Mouse (Mus musculus) lung, postnatal 0 days (tissue): ENCODE data around the gene Slf2. TPM values are rescaled to one million over a fixed set of nuclear protein-coding genes. Genes with fewer than 3 reads are reported as not detected.
A peak's percentile ranks its signal among the peaks of the same experiment; 100 is the strongest.

Experiments
- ATAC-seq: fragments of 200-750 bp; cut with Nextera tagmentation; 2 replicates; pipeline ENCODE4 v1.8.0; 2017; ENCODE audit warnings: moderate library complexity
- DNase-seq: peaks from one replicate; pipeline ENCODE4 v3.0.0-alpha.2; 2016; ENCODE audit warnings: low spot score
- H3K27ac ChIP-seq: fragments of 300-500 bp; sonication (generic); 2 replicates; pipeline ENCODE4 v1.5.1; 2014; ENCODE audit warnings: antibody characterized with exemption, mild to moderate bottlenecking, low read length, mixed read lengths
- H3K27me3 ChIP-seq: fragments of 300-500 bp; sonication (generic); replicated peaks from 2 replicates; pipeline ENCODE4 v1.6.1; 2014; ENCODE audit warnings: low read length, mixed read lengths; ENCODE audit not compliant: insufficient read depth
- H3K36me3 ChIP-seq: fragments of 300-500 bp; sonication (generic); 2 replicates; pipeline ENCODE4 v1.6.1; 2014; ENCODE audit warnings: low read length, mixed read lengths; ENCODE audit not compliant: insufficient read depth
- H3K4me1 ChIP-seq: fragments of 300-500 bp; sonication (generic); 2 replicates; pipeline ENCODE4 v1.6.1; 2014; ENCODE audit warnings: antibody characterized with exemption, low read depth, low read length, mixed read lengths; ENCODE audit not compliant: insufficient read depth
- H3K4me2 ChIP-seq: fragments of 300-500 bp; sonication (generic); replicated peaks from 2 replicates; pipeline ENCODE4 v1.6.1; 2014; ENCODE audit warnings: low read depth, mild to moderate bottlenecking, low read length, moderate library complexity, mixed read lengths
- H3K4me3 ChIP-seq: fragments of 300-500 bp; sonication (generic); 2 replicates; pipeline ENCODE4 v1.5.1; 2014; ENCODE audit warnings: low read depth, low read length
- H3K9ac ChIP-seq: fragments of 300-500 bp; sonication (generic); replicated peaks from 2 replicates; pipeline ENCODE4 v1.6.1; 2014; ENCODE audit warnings: low read depth, mild to moderate bottlenecking
- H3K9me3 ChIP-seq: fragments of 300-500 bp; sonication (generic); 2 replicates; pipeline ENCODE4 v1.6.1; 2016; ENCODE audit warnings: low read length, mixed read lengths
- CTCF ChIP-seq: IDR thresholded peaks from 2 replicates; pipeline ENCODE4 v1.5.1; 2016; ENCODE audit warnings: antibody characterized with exemption, mild to moderate bottlenecking
- EP300 ChIP-seq: IDR thresholded peaks from 2 replicates; pipeline ENCODE4 v1.6.1; 2016; ENCODE audit warnings: antibody characterized with exemption, mild to moderate bottlenecking, control low read depth
- WGBS: fragments of 180-500 bp; shearing (Covaris S2); extraction: QIAGEN DNeasy Blood & Tissue Kit; methylation state at CpG from one replicate; pipeline ENCODE4 v1.1.7; 2014; 5-methylcytosine and 5-hydroxymethylcytosine counted together
- polyA plus RNA-seq: library from polyadenylated mRNA; unstranded; fragments of >200 nt; fragmentation: Nextera tagmentation; extraction: Ambion mirVana; gene quantifications from 2 replicates; pipeline ENCODE4 v1.2.1, GENCODE M21; 2015

Slf2 gene
- polyA plus RNA-seq, 1 experiment from 2014 or later = 10.6 TPM

DNA sequence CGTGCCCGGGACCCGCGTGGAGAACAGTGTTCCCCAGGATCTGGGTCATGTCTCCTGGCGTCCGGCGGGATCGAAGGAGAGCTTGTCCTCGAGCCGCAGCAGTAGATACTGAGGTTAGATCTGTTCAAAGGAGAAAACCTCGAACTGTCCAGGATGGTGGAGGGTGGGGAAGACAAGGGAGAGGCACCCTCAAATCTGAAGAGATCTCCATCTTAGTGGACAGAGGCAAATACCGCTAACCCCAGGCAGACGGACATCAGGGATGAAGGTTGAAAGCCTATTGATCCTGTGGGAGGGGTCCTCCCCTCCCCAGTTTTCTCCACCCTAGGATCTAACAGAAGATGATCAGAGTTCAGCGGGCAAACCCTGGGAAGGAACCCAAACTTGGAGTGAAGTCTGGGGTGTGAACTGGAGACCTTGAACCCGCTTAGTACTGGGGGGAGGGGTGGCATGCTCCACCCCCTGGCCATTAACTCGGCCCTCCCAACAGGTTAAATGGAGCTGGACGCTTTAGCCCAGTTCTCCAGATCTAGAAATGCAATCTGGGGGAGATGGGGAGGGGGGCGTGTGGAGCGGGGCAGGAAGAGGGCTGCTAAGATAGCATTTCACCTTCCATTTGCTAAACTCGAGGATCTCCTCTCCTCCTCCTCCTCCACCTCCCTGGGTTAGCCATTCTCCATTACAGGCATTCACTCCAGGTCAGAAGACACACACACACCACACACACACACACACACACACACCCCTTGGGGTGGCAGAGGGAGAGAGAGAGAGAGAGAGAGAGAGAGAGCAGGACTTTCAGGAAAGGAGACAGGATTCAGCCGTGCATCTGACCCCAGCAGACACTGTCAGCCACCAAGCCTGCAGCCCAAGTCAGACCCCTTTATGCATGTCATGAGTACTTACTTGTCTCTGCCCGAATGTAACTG is 58.9 kb downstream of the Slf2 start:
- Histone ChIP-seq H3K27me3 (no peaks in the 10 kb centered on the region), H3K4me3 (peak overlapping the region; percentile 55), H3K27ac (no peak overlapping the region), H3K4me2 (peak overlapping the region; percentile 99), H3K4me1 (no peaks in the 10 kb centered on the region), H3K36me3 (no peaks in the 10 kb centered on the region), H3K9me3 (no peaks in the 10 kb centered on the region), H3K9ac (peak overlapping the region; percentile 46)
- TF ChIP-seq CTCF (no peak), EP300 (no peak)
- ATAC-seq = no peak
- WGBS = 7% methylated on average over 22 of the region's 22 CpGs
- DNase-seq = no peak

DNA sequence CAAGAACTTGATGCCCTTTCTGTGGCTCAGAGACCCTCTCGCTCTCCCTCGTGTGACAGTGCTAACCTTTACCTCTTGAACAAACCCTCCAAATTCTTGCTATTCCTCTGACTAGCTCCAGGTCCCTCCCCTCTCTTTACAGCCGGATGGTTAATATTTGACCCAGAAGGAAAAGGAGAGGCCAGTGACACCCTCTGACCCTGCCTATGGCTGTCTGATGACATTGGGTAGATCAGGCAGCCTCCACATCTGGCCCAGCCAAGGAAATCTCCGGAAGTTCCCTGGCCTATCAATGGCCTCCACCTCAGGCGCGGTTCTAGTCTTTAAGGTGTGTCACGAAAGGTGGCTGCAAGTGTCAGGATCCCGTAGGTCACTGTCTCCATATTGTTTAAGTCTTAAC is 60.1 kb downstream of the Slf2 start:
- H3K9ac ChIP-seq = no peak overlapping the region
- 62% methylated on average over 8 of the region's 8 CpGs for WGBS
- H3K4me2 ChIP-seq = no peak overlapping the region
- H3K27me3 ChIP-seq = no peaks in the 10 kb centered on the region
- TF ChIP-seq CTCF (no peak), EP300 (no peak)
- H3K4me1 ChIP-seq = no peaks in the 10 kb centered on the region
- DNase-seq (peak; percentile 15), ATAC-seq (no peak)
- no peaks in the 10 kb centered on the region for H3K36me3 ChIP-seq
- H3K4me3 ChIP-seq = no peak overlapping the region
- H3K9me3 ChIP-seq = no peaks in the 10 kb centered on the region
- no peak overlapping the region for H3K27ac ChIP-seq

DNA sequence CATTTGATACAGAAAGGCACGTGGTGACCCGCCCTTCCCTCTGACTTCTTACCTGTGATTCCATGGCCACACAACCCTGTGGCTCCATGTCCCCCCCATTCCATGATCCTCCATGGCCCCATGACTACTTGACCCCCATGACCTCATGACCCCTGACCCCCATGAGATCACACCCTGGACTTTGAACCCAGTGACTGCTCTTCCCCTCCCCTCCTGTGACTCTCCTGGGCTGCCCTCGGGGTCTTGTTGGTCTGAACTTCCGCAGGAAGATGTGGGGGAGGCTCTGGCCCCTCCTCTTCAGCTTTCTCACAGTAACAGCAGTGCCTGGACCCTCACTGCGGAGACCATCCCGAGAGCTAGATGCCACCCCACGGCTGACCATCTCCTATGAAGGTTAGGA is 61.3 kb downstream of the Slf2 start:
- ATAC-seq (no peak), DNase-seq (no peak)
- Histone ChIP-seq H3K27me3 (no peaks in the 10 kb centered on the region), H3K9ac (no peak overlapping the region), H3K9me3 (no peaks in the 10 kb centered on the region), H3K4me2 (no peak overlapping the region), H3K36me3 (no peaks in the 10 kb centered on the region), H3K4me3 (no peak overlapping the region), H3K27ac (no peak overlapping the region), H3K4me1 (no peaks in the 10 kb centered on the region)
- TF ChIP-seq EP300 = no peak
- no peak for TF ChIP-seq CTCF
- WGBS = 53% methylated on average over 7 of the region's 7 CpGs

DNA sequence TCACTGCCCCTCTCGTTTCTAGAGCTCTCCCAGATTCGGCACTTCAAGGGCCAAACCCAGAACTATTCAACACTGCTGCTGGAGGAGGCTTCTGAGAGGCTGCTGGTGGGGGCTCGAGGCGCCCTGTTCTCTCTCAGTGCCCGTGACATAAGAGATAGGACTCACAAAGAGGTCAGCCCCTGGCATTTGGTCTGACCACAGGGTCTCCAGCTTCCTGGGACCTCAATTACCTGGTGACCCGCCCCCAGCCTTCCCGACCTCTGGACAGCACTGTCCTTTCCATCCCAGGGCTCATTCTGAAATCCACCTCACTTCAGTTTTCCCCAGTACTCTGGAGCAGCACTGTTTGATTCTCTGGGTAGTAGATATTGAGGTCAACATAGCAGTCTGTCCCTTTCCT is 61.8 kb downstream of the Slf2 start:
- Histone ChIP-seq H3K9me3 (no peaks in the 10 kb centered on the region), H3K27me3 (no peaks in the 10 kb centered on the region), H3K36me3 (no peaks in the 10 kb centered on the region), H3K9ac (no peak overlapping the region), H3K4me2 (no peak overlapping the region), H3K27ac (no peak overlapping the region), H3K4me3 (no peak overlapping the region), H3K4me1 (no peaks in the 10 kb centered on the region)
- ATAC-seq (no peak), DNase-seq (no peak)
- 44% methylated on average over 7 of the region's 7 CpGs for WGBS
- TF ChIP-seq CTCF = no peak
- no peak for TF ChIP-seq EP300

DNA sequence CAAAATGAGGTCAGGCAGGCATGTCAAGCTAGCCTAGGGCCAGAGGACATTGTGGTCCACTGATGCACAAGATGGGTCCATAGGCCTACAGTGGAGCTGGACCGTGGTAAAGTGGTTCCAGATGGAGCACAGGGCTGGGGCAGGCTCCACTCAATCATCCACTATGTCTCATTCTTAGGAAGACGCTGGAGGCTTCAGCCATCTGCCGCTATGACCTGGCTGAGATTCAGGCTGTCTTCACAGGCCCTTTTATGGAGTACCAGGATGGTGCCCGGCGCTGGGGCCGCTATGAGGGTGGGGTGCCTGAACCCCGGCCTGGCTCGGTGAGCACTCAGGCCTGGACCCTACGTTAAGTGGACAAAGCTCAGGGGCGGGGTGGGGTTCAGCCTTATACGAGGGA is 66.8 kb downstream of the Slf2 start:
- H3K9ac ChIP-seq = no peak overlapping the region
- DNase-seq (no peak), ATAC-seq (no peak)
- WGBS = 76% methylated on average over 11 of the region's 11 CpGs
- no peaks in the 10 kb centered on the region for H3K27me3 ChIP-seq
- no peak overlapping the region for H3K27ac ChIP-seq
- no peak overlapping the region for H3K4me3 ChIP-seq
- H3K4me1 ChIP-seq = no peaks in the 10 kb centered on the region
- no peaks in the 10 kb centered on the region for H3K9me3 ChIP-seq
- TF ChIP-seq EP300 (no peak), CTCF (no peak)
- H3K36me3 ChIP-seq = no peaks in the 10 kb centered on the region
- H3K4me2 ChIP-seq = no peak overlapping the region

GRCm38 (mm10) chr19:44999647-45000046 is 68.7 kb downstream of the Slf2 start:
- H3K9me3 ChIP-seq = no peaks in the 10 kb centered on the region
- H3K36me3 ChIP-seq = no peaks in the 10 kb centered on the region
- no peak overlapping the region for H3K4me3 ChIP-seq
- 78% methylated on average over 8 of the region's 8 CpGs for WGBS
- ATAC-seq = no peak
- no peak overlapping the region for H3K27ac ChIP-seq
- TF ChIP-seq CTCF = no peak
- no peak for TF ChIP-seq EP300
- no peak for DNase-seq
- no peaks in the 10 kb centered on the region for H3K27me3 ChIP-seq
- no peak overlapping the region for H3K9ac ChIP-seq
- H3K4me1 ChIP-seq = no peaks in the 10 kb centered on the region
- H3K4me2 ChIP-seq = no peak overlapping the region
